ENCODE assay signal across 9 mouse cellular contexts in genomic region chr2:18952102-18952673, GRCm38 (mm10). TPM values are rescaled to one million over a fixed set of nuclear protein-coding genes. Genes with fewer than 3 reads are reported as not detected.
DNase-seq lines count a peak whose midpoint lies in the region; TF ChIP-seq lines count a peak whose summit lies in the region.
"Had no signal": no experiment of that assay in that cellular context is flagged by ENCODE, and none has a peak within 500 bp of the region (broad histone marks: within the 10 kb centered on the region; RNA-seq: fewer than 3 reads in every experiment).

No protein-coding gene starts in this region.

- TF ChIP-seq CTCF in kidney, adult 2 months (conservative IDR thresholded peaks at IDR 0.05; ENCODE audit: insufficient read depth, insufficient read length, low read depth, low read length): no peak

- no peaks in the 10 kb centered on the region for H3K27me3 ChIP-seq in kidney, adult 2 months (replicated peaks; ENCODE audit: control insufficient read depth, insufficient read depth, low read length)
- H3K27me3 ChIP-seq in splenic B cell, adult 2 months (ENCODE audit: control insufficient read depth, insufficient read depth, low read length, poor library complexity, severe bottlenecking): no peaks in the 10 kb centered on the region
- H3K27me3 ChIP-seq: neural tube, embryonic 12.5 days had no signal

- no peak for TF ChIP-seq POLR2A in kidney, adult 2 months (IDR thresholded peaks at IDR 0.05; ENCODE audit: low read depth, low read length)

- no peak overlapping the region for H3K4me3 ChIP-seq in kidney, adult 2 months (ENCODE audit: insufficient read depth, low read depth, low read length)
- H3K4me3 ChIP-seq: neural tube, embryonic 12.5 days had no signal

- 38% methylated on average over 7 of the region's 7 CpGs for WGBS in kidney, adult 2 months

- peaks cover 14% of the 10 kb centered on the region; the same call in 1 of the 2 replicates for H3K4me1 ChIP-seq in kidney, adult 2 months (ENCODE audit: control insufficient read depth, insufficient read depth, low read length)
- H3K4me1 ChIP-seq: neural tube, embryonic 12.5 days had no signal

- no peak for DNase-seq in kidney, adult 2 months
- DNase-seq in kidney, adult 9 months: no peak
- DNase-seq in brain, adult 2 months (ENCODE audit: low read depth, low spot score): peak; percentile 78
- peak; percentile 53 for DNase-seq in liver
- peak; percentile 42 for DNase-seq in splenic B cell, adult 2 months (ENCODE audit: low read depth, low spot score)
- DNase-seq in testis, postnatal 10 days (ENCODE audit: low spot score): no peak
- DNase-seq in B cell, adult 2 months: no peak
- no peak for DNase-seq in urinary bladder, postnatal 25 days (ENCODE audit: low spot score)

- H3K27ac ChIP-seq in kidney, adult 2 months (ENCODE audit: insufficient read depth, low read depth, low read length): peak overlapping the region; percentile 17; the same call in 1 of the 2 replicates
- H3K27ac ChIP-seq: neural tube, embryonic 12.5 days had no signal

- H3K36me3 ChIP-seq in kidney, adult 2 months (ENCODE audit: control insufficient read depth, insufficient read depth, low read length): no peaks in the 10 kb centered on the region
- H3K36me3 ChIP-seq in splenic B cell, adult 2 months (ENCODE audit: control insufficient read depth, insufficient read depth, low read length, poor library complexity, severe bottlenecking): no peaks in the 10 kb centered on the region
- H3K36me3 ChIP-seq: neural tube, embryonic 12.5 days had no signal

RNA-seq across cellular contexts. Expression of gene Pip4k2a, which starts 45.7 kb away (rescaled TPM):
- 5.6 and 7.1 TPM in 2 replicates for polyA plus RNA-seq in kidney, adult 2 months (2012; rRNA removed)

RNA-seq across cellular contexts. Expression of gene 4930426L09Rik, which starts 46.0 kb away (rescaled TPM):
- 0.38 and 0.56 TPM in 2 replicates for polyA plus RNA-seq in kidney, adult 2 months (2012; rRNA removed)

Comparison
In these comparisons a context has a peak if more than half of its experiments do, and no peak if none do; other contexts are left out.
1. DNase-seq: peak in brain, adult 2 months (single experiment), liver (single experiment) and splenic B cell, adult 2 months (single experiment); none in kidney, adult 2 months (single experiment), kidney, adult 9 months (single experiment), testis, postnatal 10 days (single experiment), B cell, adult 2 months (0 of 2) and urinary bladder, postnatal 25 days (single experiment).